Mouse (Mus musculus): ENCODE results near the gene Tnip1. TPM values are rescaled to one million over a fixed set of nuclear protein-coding genes. Genes with fewer than 3 reads are reported as not detected.
A peak's percentile ranks its signal among the peaks of the same experiment; 100 is the strongest.

Gene Tnip1
- polyA plus RNA-seq (2014; fragmentation: Nextera tagmentation; extraction: Ambion mirVana), result 20.5 and 20.9 TPM in 2 replicates

GRCm38 (mm10) chr11:54962810-54963209 is at the start of gene Tnip1:
Gene Tnip1, minus strand, starts transcription at chr11:54962917.
- Histone ChIP-seq H3K27ac (ENCODE audit: low read depth) (peak within 1 kb of the TSS; percentile 64), H3K9me3 (ENCODE audit: control insufficient read depth, low read length) (no peaks in the 10 kb centered on the region), H3K9ac (ENCODE audit: low read length) (no peak within 1 kb of the TSS; the same call in 1 of the 2 replicates), H3K27me3 (replicated peaks; ENCODE audit: control insufficient read depth, insufficient read depth, low read length) (no peaks in the 10 kb centered on the region), H3K36me3 (ENCODE audit: control insufficient read depth, insufficient read depth, low read length) (no peaks in the 10 kb centered on the region), H3K4me3 (ENCODE audit: low read depth, low read length) (peak within 1 kb of the TSS; percentile 16; the same call in 1 of the 2 replicates), H3K4me2 (ENCODE audit: low read length) (peak within 1 kb of the TSS; percentile 39), H3K4me1 (replicated peaks; ENCODE audit: control insufficient read depth, insufficient read depth, low read length) (peaks cover 20% of the 10 kb centered on the region)
- ATAC-seq (replicated peaks; ENCODE audit: low FRiP score, low TSS enrichment, low read depth), result peak; percentile 24; the same call in 1 of the 2 replicates
- DNase-seq (ENCODE audit: low spot score), result peak; percentile 73
- 13% methylated on average over 6 of the region's 6 CpGs for WGBS

- H3K36me3 ChIP-seq (ENCODE audit: control insufficient read depth, insufficient read depth, low read length), result peaks cover 98% of the 10 kb centered on the region
- H3K4me3 ChIP-seq (ENCODE audit: low read depth, low read length), result no peak overlapping the region
- no peak for ATAC-seq (replicated peaks; ENCODE audit: low FRiP score, low TSS enrichment, low read depth)
- no peak for DNase-seq (ENCODE audit: low spot score)
- H3K4me2 ChIP-seq (ENCODE audit: low read length), result no peak overlapping the region
- H3K9ac ChIP-seq (ENCODE audit: low read length), result no peak overlapping the region
- 79% methylated on average over 3 of the region's 3 CpGs for WGBS
- no peaks in the 10 kb centered on the region for H3K9me3 ChIP-seq (ENCODE audit: control insufficient read depth, low read length)
- H3K27me3 ChIP-seq (replicated peaks; ENCODE audit: control insufficient read depth, insufficient read depth, low read length), result no peaks in the 10 kb centered on the region
- H3K27ac ChIP-seq (ENCODE audit: low read depth), result no peak overlapping the region
- H3K4me1 ChIP-seq (replicated peaks; ENCODE audit: control insufficient read depth, insufficient read depth, low read length), result no peaks in the 10 kb centered on the region
Measured at GRCm38 (mm10) chr11:55011440-55011839, 48.7 kb upstream of the Tnip1 start.

GRCm38 (mm10) chr11:55008230-55008629 is 45.5 kb upstream of the Tnip1 start:
- Histone ChIP-seq H3K4me2 (ENCODE audit: low read length) (no peak overlapping the region), H3K4me3 (ENCODE audit: low read depth, low read length) (no peak overlapping the region), H3K27me3 (replicated peaks; ENCODE audit: control insufficient read depth, insufficient read depth, low read length) (no peaks in the 10 kb centered on the region), H3K9me3 (ENCODE audit: control insufficient read depth, low read length) (no peaks in the 10 kb centered on the region), H3K27ac (ENCODE audit: low read depth) (no peak overlapping the region), H3K4me1 (replicated peaks; ENCODE audit: control insufficient read depth, insufficient read depth, low read length) (no peaks in the 10 kb centered on the region), H3K36me3 (ENCODE audit: control insufficient read depth, insufficient read depth, low read length) (peaks cover 100% of the 10 kb centered on the region), H3K9ac (ENCODE audit: low read length) (no peak overlapping the region)
- ATAC-seq (replicated peaks; ENCODE audit: low FRiP score, low TSS enrichment, low read depth) (no peak), DNase-seq (ENCODE audit: low spot score) (no peak)
- 81% methylated on average over 6 of the region's 6 CpGs for WGBS

GRCm38 (mm10) chr11:55005684-55006083 is 43.0 kb upstream of the Tnip1 start:
- peaks cover 96% of the 10 kb centered on the region for H3K36me3 ChIP-seq (ENCODE audit: control insufficient read depth, insufficient read depth, low read length)

GRCm38 (mm10) chr11:55004970-55005502 is 42.3 kb upstream of the Tnip1 start:
- Histone ChIP-seq H3K27ac (ENCODE audit: low read depth) (no peak overlapping the region), H3K4me2 (ENCODE audit: low read length) (no peak overlapping the region), H3K36me3 (ENCODE audit: control insufficient read depth, insufficient read depth, low read length) (peaks cover 96% of the 10 kb centered on the region), H3K9me3 (ENCODE audit: control insufficient read depth, low read length) (peaks cover 7% of the 10 kb centered on the region), H3K9ac (ENCODE audit: low read length) (no peak overlapping the region), H3K4me3 (ENCODE audit: low read depth, low read length) (no peak overlapping the region), H3K27me3 (replicated peaks; ENCODE audit: control insufficient read depth, insufficient read depth, low read length) (no peaks in the 10 kb centered on the region), H3K4me1 (replicated peaks; ENCODE audit: control insufficient read depth, insufficient read depth, low read length) (no peaks in the 10 kb centered on the region)
- ATAC-seq (replicated peaks; ENCODE audit: low FRiP score, low TSS enrichment, low read depth) (no peak), DNase-seq (ENCODE audit: low spot score) (no peak)
- 85% methylated on average over 7 of the region's 7 CpGs for WGBS

More at GRCm38 (mm10) chr11:55005684-55006083, 43.0 kb upstream of the Tnip1 start:
- Histone ChIP-seq H3K4me1 (replicated peaks; ENCODE audit: control insufficient read depth, insufficient read depth, low read length) (no peaks in the 10 kb centered on the region), H3K9ac (ENCODE audit: low read length) (no peak overlapping the region), H3K9me3 (ENCODE audit: control insufficient read depth, low read length) (peaks cover 7% of the 10 kb centered on the region), H3K4me3 (ENCODE audit: low read depth, low read length) (no peak overlapping the region), H3K27ac (ENCODE audit: low read depth) (no peak overlapping the region), H3K27me3 (replicated peaks; ENCODE audit: control insufficient read depth, insufficient read depth, low read length) (no peaks in the 10 kb centered on the region), H3K4me2 (ENCODE audit: low read length) (no peak overlapping the region)
- ATAC-seq (replicated peaks; ENCODE audit: low FRiP score, low TSS enrichment, low read depth) (no peak), DNase-seq (ENCODE audit: low spot score) (no peak)
- 87% methylated on average over 5 of the region's 5 CpGs for WGBS

- DNase-seq (ENCODE audit: low spot score) (no peak), ATAC-seq (replicated peaks; ENCODE audit: low FRiP score, low TSS enrichment, low read depth) (no peak)
- H3K4me3 ChIP-seq (ENCODE audit: low read depth, low read length), result no peak overlapping the region
- no peaks in the 10 kb centered on the region for H3K27me3 ChIP-seq (replicated peaks; ENCODE audit: control insufficient read depth, insufficient read depth, low read length)
- peaks cover 7% of the 10 kb centered on the region for H3K9me3 ChIP-seq (ENCODE audit: control insufficient read depth, low read length)
- H3K36me3 ChIP-seq (ENCODE audit: control insufficient read depth, insufficient read depth, low read length), result peaks cover 90% of the 10 kb centered on the region
- no peak overlapping the region for H3K4me2 ChIP-seq (ENCODE audit: low read length)
- H3K9ac ChIP-seq (ENCODE audit: low read length), result no peak overlapping the region
- H3K4me1 ChIP-seq (replicated peaks; ENCODE audit: control insufficient read depth, insufficient read depth, low read length), result no peaks in the 10 kb centered on the region
- H3K27ac ChIP-seq (ENCODE audit: low read depth), result no peak overlapping the region
- WGBS, result 46% methylated on average over 2 of the region's 2 CpGs
Measured at GRCm38 (mm10) chr11:54998708-54999107, 36.0 kb upstream of the Tnip1 start.

- whole genome bisulfite sequencing, result 8% methylated on average over 12 of the region's 12 CpGs
- Histone ChIP-seq H3K4me3 (ENCODE audit: low read depth, low read length) (no peak overlapping the region), H3K27me3 (replicated peaks; ENCODE audit: control insufficient read depth, insufficient read depth, low read length) (no peaks in the 10 kb centered on the region), H3K36me3 (ENCODE audit: control insufficient read depth, insufficient read depth, low read length) (peaks cover 90% of the 10 kb centered on the region), H3K27ac (ENCODE audit: low read depth) (no peak overlapping the region), H3K9me3 (ENCODE audit: control insufficient read depth, low read length) (peaks cover 7% of the 10 kb centered on the region), H3K4me2 (ENCODE audit: low read length) (no peak overlapping the region), H3K4me1 (replicated peaks; ENCODE audit: control insufficient read depth, insufficient read depth, low read length) (no peaks in the 10 kb centered on the region), H3K9ac (ENCODE audit: low read length) (no peak overlapping the region)
- peak; percentile 76; the same call in 1 of the 2 replicates for ATAC-seq (replicated peaks; ENCODE audit: low FRiP score, low TSS enrichment, low read depth)
- peak; percentile 68 for DNase-seq (ENCODE audit: low spot score)
Measured at GRCm38 (mm10) chr11:54998284-54998683, 35.6 kb upstream of the Tnip1 start.

- peaks cover 90% of the 10 kb centered on the region for H3K36me3 ChIP-seq (ENCODE audit: control insufficient read depth, insufficient read depth, low read length)
- WGBS, result 73% methylated on average over 7 of the region's 7 CpGs
- no peak overlapping the region for H3K27ac ChIP-seq (ENCODE audit: low read depth)
- DNase-seq (ENCODE audit: low spot score) (no peak), ATAC-seq (replicated peaks; ENCODE audit: low FRiP score, low TSS enrichment, low read depth) (no peak)
- H3K27me3 ChIP-seq (replicated peaks; ENCODE audit: control insufficient read depth, insufficient read depth, low read length), result no peaks in the 10 kb centered on the region
- no peaks in the 10 kb centered on the region for H3K4me1 ChIP-seq (replicated peaks; ENCODE audit: control insufficient read depth, insufficient read depth, low read length)
- H3K4me2 ChIP-seq (ENCODE audit: low read length), result no peak overlapping the region
- no peak overlapping the region for H3K4me3 ChIP-seq (ENCODE audit: low read depth, low read length)
- no peak overlapping the region for H3K9ac ChIP-seq (ENCODE audit: low read length)
- H3K9me3 ChIP-seq (ENCODE audit: control insufficient read depth, low read length), result peaks cover 4% of the 10 kb centered on the region
Measured at GRCm38 (mm10) chr11:54996176-54996575, 33.5 kb upstream of the Tnip1 start.

GRCm38 (mm10) chr11:54989920-54990319 is 27.2 kb upstream of the Tnip1 start:
- no peaks in the 10 kb centered on the region for H3K27me3 ChIP-seq (replicated peaks; ENCODE audit: control insufficient read depth, insufficient read depth, low read length)
- H3K4me3 ChIP-seq (ENCODE audit: low read depth, low read length), result no peak overlapping the region
- H3K27ac ChIP-seq (ENCODE audit: low read depth), result no peak overlapping the region
- no peaks in the 10 kb centered on the region for H3K9me3 ChIP-seq (ENCODE audit: control insufficient read depth, low read length)
- H3K9ac ChIP-seq (ENCODE audit: low read length), result no peak overlapping the region
- H3K4me1 ChIP-seq (replicated peaks; ENCODE audit: control insufficient read depth, insufficient read depth, low read length), result 0 out of 2 replicates have a peak, but pooled peaks cover 4% of the 10 kb centered on the region
- DNase-seq (ENCODE audit: low spot score), result no peak
- H3K36me3 ChIP-seq (ENCODE audit: control insufficient read depth, insufficient read depth, low read length), result peaks cover 95% of the 10 kb centered on the region
- no peak overlapping the region for H3K4me2 ChIP-seq (ENCODE audit: low read length)
- no peak for ATAC-seq (replicated peaks; ENCODE audit: low FRiP score, low TSS enrichment, low read depth)

All from intestine, embryonic 14.5 days (tissue).